Mouse (Mus musculus): ENCODE data around the gene Fam13c. TPM values are rescaled to one million over a fixed set of nuclear protein-coding genes. Genes with fewer than 3 reads are reported as not detected.
A peak's percentile ranks its signal among the peaks of the same experiment; 100 is the strongest.

Fam13c gene
- total RNA-seq (2012; rRNA removed): 4.0 and 4.4 TPM in 2 replicates

- no peak for TF ChIP-seq ZNF384 (IDR thresholded peaks at IDR 0.05; ENCODE audit: low read depth, low read length)
- TF ChIP-seq ZC3H11A (IDR thresholded peaks at IDR 0.05; ENCODE audit: borderline replicate concordance, low read depth, low read length): no peak
- no peak for TF ChIP-seq MAFK (IDR thresholded peaks at IDR 0.05; ENCODE audit: insufficient read depth, low read depth, low read length)
- no peak for TF ChIP-seq HCFC1 (IDR thresholded peaks at IDR 0.05; ENCODE audit: borderline replicate concordance, insufficient read depth, low read length)
- TF ChIP-seq CHD2 (IDR thresholded peaks at IDR 0.05; ENCODE audit: low read depth, low read length): no peak
- H3K9ac ChIP-seq (ENCODE audit: insufficient read depth, low read depth, low read length, poor library complexity, severe bottlenecking): peak within 1 kb of the TSS; percentile 50
- no peak within 1 kb of the TSS; the same call in none of the 2 replicates for H3K27ac ChIP-seq (ENCODE audit: insufficient read depth, low read depth, low read length, poor library complexity, severe bottlenecking)
- in situ Hi-C loops (cut with MboI; ENCODE audit: low sequenced_read_pairs in 2 of 2, unreplicated experiment in 2 of 2): no loop called here
- peak within 1 kb of the TSS; percentile 64 to 68 for H3K4me3 ChIP-seq (ENCODE audit: insufficient read depth in 1 of 2, low read depth in 1 of 2, low read length in 2 of 2, poor library complexity in 1 of 2, severe bottlenecking in 1 of 2)
- H3K9me3 ChIP-seq (ENCODE audit: control insufficient read depth, insufficient read depth, low read depth, low read length): no peaks in the 10 kb centered on the region
- DNase-seq (ENCODE audit: low read depth, low spot score): no peak
- no peaks in the 10 kb centered on the region for H3K36me3 ChIP-seq (ENCODE audit: control insufficient read depth, insufficient read depth, low read length, poor library complexity, severe bottlenecking)
- peaks cover 17% of the 10 kb centered on the region in 2 experiments for H3K4me1 ChIP-seq (ENCODE audit: control insufficient read depth in 2 of 2, insufficient read depth in 2 of 2, low read length in 2 of 2, poor library complexity in 1 of 2)
Observed at GRCm38 (mm10) chr10:70439676-70440521, at the start of gene Fam13c. Fam13c (plus strand) TSS chr10:70440481.

- Histone ChIP-seq H3K36me3 (ENCODE audit: control insufficient read depth, insufficient read depth, low read length, poor library complexity, severe bottlenecking) (no peaks in the 10 kb centered on the region), H3K4me3 (ENCODE audit: insufficient read depth in 1 of 2, low read depth in 1 of 2, low read length in 2 of 2, poor library complexity in 1 of 2, severe bottlenecking in 1 of 2) (no peak overlapping the region), H3K27ac (ENCODE audit: insufficient read depth, low read depth, low read length, poor library complexity, severe bottlenecking) (no peak overlapping the region), H3K4me1 (ENCODE audit: control insufficient read depth in 2 of 2, insufficient read depth in 2 of 2, low read length in 2 of 2, poor library complexity in 1 of 2) (no peaks in the 10 kb centered on the region), H3K9me3 (ENCODE audit: control insufficient read depth, insufficient read depth, low read depth, low read length) (peaks cover 9% of the 10 kb centered on the region), H3K9ac (ENCODE audit: insufficient read depth, low read depth, low read length, poor library complexity, severe bottlenecking) (no peak overlapping the region)
- in situ Hi-C loops (cut with MboI; ENCODE audit: low sequenced_read_pairs in 2 of 2, unreplicated experiment in 2 of 2): no loop called here
- no peak for TF ChIP-seq ZNF384 (IDR thresholded peaks at IDR 0.05; ENCODE audit: low read depth, low read length)
- TF ChIP-seq MAFK (IDR thresholded peaks at IDR 0.05; ENCODE audit: insufficient read depth, low read depth, low read length): no peak
- no peak for TF ChIP-seq HCFC1 (IDR thresholded peaks at IDR 0.05; ENCODE audit: borderline replicate concordance, insufficient read depth, low read length)
- no peak for TF ChIP-seq ZC3H11A (IDR thresholded peaks at IDR 0.05; ENCODE audit: borderline replicate concordance, low read depth, low read length)
- TF ChIP-seq CHD2 (IDR thresholded peaks at IDR 0.05; ENCODE audit: low read depth, low read length): no peak
- DNase-seq (ENCODE audit: low read depth, low spot score): no peak
Observed at GRCm38 (mm10) chr10:70395900-70396299, 44.4 kb upstream of the Fam13c start.

GRCm38 (mm10) chr10:70398224-70398623 is 42.1 kb upstream of the Fam13c start:
- H3K4me1 ChIP-seq (ENCODE audit: control insufficient read depth in 2 of 2, insufficient read depth in 2 of 2, low read length in 2 of 2, poor library complexity in 1 of 2): no peaks in the 10 kb centered on the region
- H3K9ac ChIP-seq (ENCODE audit: insufficient read depth, low read depth, low read length, poor library complexity, severe bottlenecking): no peak overlapping the region
- H3K4me3 ChIP-seq (ENCODE audit: insufficient read depth in 1 of 2, low read depth in 1 of 2, low read length in 2 of 2, poor library complexity in 1 of 2, severe bottlenecking in 1 of 2): no peak overlapping the region
- in situ Hi-C loops (cut with MboI; ENCODE audit: low sequenced_read_pairs in 2 of 2, unreplicated experiment in 2 of 2): no loop called here
- H3K9me3 ChIP-seq (ENCODE audit: control insufficient read depth, insufficient read depth, low read depth, low read length): peaks cover 9% of the 10 kb centered on the region
- TF ChIP-seq ZNF384 (IDR thresholded peaks at IDR 0.05; ENCODE audit: low read depth, low read length) (no peak), CHD2 (IDR thresholded peaks at IDR 0.05; ENCODE audit: low read depth, low read length) (no peak), MAFK (IDR thresholded peaks at IDR 0.05; ENCODE audit: insufficient read depth, low read depth, low read length) (no peak), HCFC1 (IDR thresholded peaks at IDR 0.05; ENCODE audit: borderline replicate concordance, insufficient read depth, low read length) (no peak), ZC3H11A (IDR thresholded peaks at IDR 0.05; ENCODE audit: borderline replicate concordance, low read depth, low read length) (no peak)
- no peak overlapping the region for H3K27ac ChIP-seq (ENCODE audit: insufficient read depth, low read depth, low read length, poor library complexity, severe bottlenecking)
- no peak for DNase-seq (ENCODE audit: low read depth, low spot score)
- H3K36me3 ChIP-seq (ENCODE audit: control insufficient read depth, insufficient read depth, low read length, poor library complexity, severe bottlenecking): no peaks in the 10 kb centered on the region

- Histone ChIP-seq H3K27ac (ENCODE audit: insufficient read depth, low read depth, low read length, poor library complexity, severe bottlenecking) (no peak overlapping the region), H3K36me3 (ENCODE audit: control insufficient read depth, insufficient read depth, low read length, poor library complexity, severe bottlenecking) (no peaks in the 10 kb centered on the region), H3K4me1 (ENCODE audit: control insufficient read depth in 2 of 2, insufficient read depth in 2 of 2, low read length in 2 of 2, poor library complexity in 1 of 2) (no peaks in the 10 kb centered on the region), H3K9ac (ENCODE audit: insufficient read depth, low read depth, low read length, poor library complexity, severe bottlenecking) (no peak overlapping the region), H3K4me3 (ENCODE audit: insufficient read depth in 1 of 2, low read depth in 1 of 2, low read length in 2 of 2, poor library complexity in 1 of 2, severe bottlenecking in 1 of 2) (no peak overlapping the region), H3K9me3 (ENCODE audit: control insufficient read depth, insufficient read depth, low read depth, low read length) (no peaks in the 10 kb centered on the region)
- in situ Hi-C loops (cut with MboI; ENCODE audit: low sequenced_read_pairs in 2 of 2, unreplicated experiment in 2 of 2): no loop called here
- DNase-seq (ENCODE audit: low read depth, low spot score): no peak
- TF ChIP-seq ZNF384 (IDR thresholded peaks at IDR 0.05; ENCODE audit: low read depth, low read length) (0 out of 2 replicates have a peak, but pooled peaks have one; percentile 13), ZC3H11A (IDR thresholded peaks at IDR 0.05; ENCODE audit: borderline replicate concordance, low read depth, low read length) (no peak), HCFC1 (IDR thresholded peaks at IDR 0.05; ENCODE audit: borderline replicate concordance, insufficient read depth, low read length) (no peak), MAFK (IDR thresholded peaks at IDR 0.05; ENCODE audit: insufficient read depth, low read depth, low read length) (peak; percentile 83), CHD2 (IDR thresholded peaks at IDR 0.05; ENCODE audit: low read depth, low read length) (no peak)
Observed at GRCm38 (mm10) chr10:70402006-70402405, 38.3 kb upstream of the Fam13c start.

Measured in ES-E14 (cell line).